Mouse (Mus musculus) kidney, adult 2 months (tissue): ENCODE data around the gene Ctdspl.

Experiments
- CTCF ChIP-seq: fragments of 200-500 bp; conservative IDR thresholded peaks from 2 replicates; pipeline ENCODE4 v1.5.1; 2011; ENCODE audit warnings: low read depth, mild to moderate bottlenecking, control low read depth, low read length, moderate library complexity, mixed read lengths; ENCODE audit not compliant: insufficient read depth, insufficient read length
- POLR2A ChIP-seq: fragments of 200-500 bp; IDR thresholded peaks from one replicate; pipeline ENCODE4 v1.6.1; 2011; ENCODE audit warnings: low read depth, low read length, control low read depth

GRCm38 (mm10) chr9:119025832-119026331 is 99.6 kb downstream of the Ctdspl start:
- TF ChIP-seq CTCF = no peak; the same call in 1 of the 2 replicates
- no peak for TF ChIP-seq POLR2A
